Mouse (Mus musculus) testis, postnatal 10 days (tissue): Measurements from ENCODE around the gene H2-Aa.
"Not testable (repeated sequence)": the region's sequence is repeated elsewhere in the genome, so short reads cannot be mapped to it uniquely, and the experiment has no call there.

ENCODE experiments used
- DNase-seq: peaks from one replicate; pipeline ENCODE4 v3.0.0; 2021; ENCODE audit warnings: low spot score

The H2-Aa gene

GRCm38 (mm10) chr17:34287648-34288047 is at the start of gene H2-Aa:
Gene H2-Aa, minus strand, starts transcription at chr17:34287823.
- peak; percentile 76 for DNase-seq

GRCm38 (mm10) chr17:34331200-34331599 is 43.6 kb upstream of the H2-Aa start:
- no peak for DNase-seq

- DNase-seq: no peak
These were observed 42.2 kb upstream of the H2-Aa start for GRCm38 (mm10) chr17:34329807-34330206.

- no peak for DNase-seq
These were observed 38.8 kb upstream of the H2-Aa start for GRCm38 (mm10) chr17:34326373-34326772.

GRCm38 (mm10) chr17:34325436-34325835 is 37.8 kb upstream of the H2-Aa start, which contains the start of gene H2-Eb2:
Gene H2-Eb2, plus strand, starts transcription at chr17:34325665.
- DNase-seq: no peak

- no peak for DNase-seq
These were observed 29.7 kb upstream of the H2-Aa start for GRCm38 (mm10) chr17:34317275-34317674.

GRCm38 (mm10) chr17:34316697-34317096 is 29.1 kb upstream of the H2-Aa start:
- no peak for DNase-seq

- no peak for DNase-seq
These were observed 27.9 kb upstream of the H2-Aa start for GRCm38 (mm10) chr17:34315512-34315911.

- DNase-seq: no peak
These were observed 26.7 kb upstream of the H2-Aa start for GRCm38 (mm10) chr17:34314286-34314685.

GRCm38 (mm10) chr17:34313393-34313792 is 25.8 kb upstream of the H2-Aa start:
- DNase-seq: peak; percentile 89

- no peak for DNase-seq
These were observed 24.6 kb upstream of the H2-Aa start for GRCm38 (mm10) chr17:34312185-34312584.

GRCm38 (mm10) chr17:34310526-34310925 is 22.9 kb upstream of the H2-Aa start:
- not testable (repeated sequence) for DNase-seq

- DNase-seq: peak; percentile 78
These were observed 22.2 kb upstream of the H2-Aa start for GRCm38 (mm10) chr17:34309683-34310385.

GRCm38 (mm10) chr17:34309225-34309624 is 21.6 kb upstream of the H2-Aa start:
- no peak for DNase-seq

- no peak for DNase-seq
These were observed 20.5 kb upstream of the H2-Aa start for GRCm38 (mm10) chr17:34308161-34308560.

GRCm38 (mm10) chr17:34307216-34307615 is 19.6 kb upstream of the H2-Aa start:
- no peak for DNase-seq

- DNase-seq: no peak
These were observed 18.8 kb upstream of the H2-Aa start for GRCm38 (mm10) chr17:34306407-34306806.

- peak; percentile 87 for DNase-seq
These were observed 17.9 kb upstream of the H2-Aa start, which contains the start of gene H2-Eb1 for GRCm38 (mm10) chr17:34305380-34306030. Gene H2-Eb1, plus strand, starts transcription at chr17:34305867.

- DNase-seq: peak; percentile 55
These were observed 17.1 kb upstream of the H2-Aa start for GRCm38 (mm10) chr17:34304751-34305150.

GRCm38 (mm10) chr17:34303789-34304188 is 16.2 kb upstream of the H2-Aa start:
- DNase-seq: no peak

- DNase-seq: no peak
These were observed 14.1 kb upstream of the H2-Aa start for GRCm38 (mm10) chr17:34301670-34302190.

GRCm38 (mm10) chr17:34300691-34301566 is 13.3 kb upstream of the H2-Aa start:
- no peak for DNase-seq
